Mouse (Mus musculus): ENCODE measurements around the gene Pex12.

GRCm38 (mm10) chr11:83312471-83312870 is 10.1 kb upstream of the Pex12 start:
- TF ChIP-seq CTCF (IDR thresholded peaks at IDR 0.05; ENCODE audit: control insufficient read depth, insufficient read depth, insufficient replicate concordance, low read depth, low read length) (no peak), POLR2A (IDR thresholded peaks at IDR 0.05; ENCODE audit: control insufficient read depth, low read depth, low read length) (no peak)

Data from testis, adult 2 months (tissue).